Mouse (Mus musculus): ENCODE measurements around the gene Gm49486.
"Not testable (repeated sequence)": the region's sequence is repeated elsewhere in the genome, so short reads cannot be mapped to it uniquely, and the experiment has no call there.

Gene Gm49486

DNA sequence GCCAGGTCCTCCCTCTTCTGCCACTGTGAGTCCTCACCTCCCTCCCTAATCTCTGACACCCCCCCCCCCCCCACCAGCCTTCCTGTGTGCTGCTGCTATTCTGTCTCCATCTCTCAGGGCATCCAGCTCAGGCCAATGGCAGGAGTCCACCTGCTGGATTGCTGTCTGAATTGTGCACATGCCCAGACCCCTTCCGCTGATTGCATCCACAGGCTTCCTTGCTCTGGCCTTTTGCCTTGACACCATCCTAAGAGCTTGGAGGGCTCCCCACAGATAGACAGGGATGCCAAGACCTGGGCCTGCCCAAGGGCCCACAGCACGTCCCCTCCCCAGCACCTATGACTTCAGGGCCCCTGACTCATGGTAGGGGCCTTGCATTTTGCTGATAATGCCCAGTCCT is 18.8 kb upstream of the Gm49486 start:
- H3K27me3 ChIP-seq (ENCODE audit: control insufficient read depth, insufficient read depth, low read length, poor library complexity, severe bottlenecking): no peaks in the 10 kb centered on the region
- no peaks in the 10 kb centered on the region for H3K36me3 ChIP-seq (ENCODE audit: control insufficient read depth, insufficient read depth, low read length, poor library complexity, severe bottlenecking)
- DNase-seq (ENCODE audit: low read depth, low spot score): no peak

DNA sequence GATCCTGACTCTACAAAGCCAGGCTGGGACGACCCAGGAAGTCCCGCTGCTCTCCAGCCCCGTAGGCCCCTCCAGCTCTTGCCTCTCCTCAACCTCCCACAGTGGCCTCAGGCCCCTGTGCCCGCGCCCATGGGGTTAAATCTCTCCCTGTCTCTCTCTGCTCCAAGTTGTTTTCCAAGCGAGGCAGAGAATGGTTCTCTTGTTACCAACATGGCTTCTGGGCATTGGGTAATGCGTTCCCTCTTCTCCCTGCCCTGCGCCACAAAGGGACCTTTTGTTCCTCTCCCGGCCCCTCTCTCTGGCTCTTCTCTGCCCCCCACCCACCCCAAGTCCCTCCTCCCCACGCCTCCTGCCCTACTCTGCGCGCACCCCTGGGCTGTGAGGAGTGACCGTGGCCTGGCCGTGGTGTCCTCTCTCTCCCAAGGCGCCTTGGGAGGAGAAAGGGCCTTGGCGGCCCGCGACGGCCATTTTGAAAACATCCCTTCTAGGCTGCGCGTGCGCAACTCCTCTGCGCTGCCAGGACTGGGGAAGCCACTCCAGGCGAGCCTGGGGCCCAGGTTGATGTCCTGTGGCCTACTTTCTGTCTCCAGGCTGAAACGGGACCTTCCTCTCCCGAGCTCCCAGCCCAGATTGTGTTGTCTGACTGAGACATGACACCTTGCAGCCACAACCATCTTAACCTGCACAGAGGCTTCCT is 16.3 kb upstream of the Gm49486 start:
- no peak for DNase-seq (ENCODE audit: low read depth, low spot score)
- Histone ChIP-seq H3K27me3 (ENCODE audit: control insufficient read depth, insufficient read depth, low read length, poor library complexity, severe bottlenecking) (no peaks in the 10 kb centered on the region), H3K36me3 (ENCODE audit: control insufficient read depth, insufficient read depth, low read length, poor library complexity, severe bottlenecking) (no peaks in the 10 kb centered on the region)

DNA sequence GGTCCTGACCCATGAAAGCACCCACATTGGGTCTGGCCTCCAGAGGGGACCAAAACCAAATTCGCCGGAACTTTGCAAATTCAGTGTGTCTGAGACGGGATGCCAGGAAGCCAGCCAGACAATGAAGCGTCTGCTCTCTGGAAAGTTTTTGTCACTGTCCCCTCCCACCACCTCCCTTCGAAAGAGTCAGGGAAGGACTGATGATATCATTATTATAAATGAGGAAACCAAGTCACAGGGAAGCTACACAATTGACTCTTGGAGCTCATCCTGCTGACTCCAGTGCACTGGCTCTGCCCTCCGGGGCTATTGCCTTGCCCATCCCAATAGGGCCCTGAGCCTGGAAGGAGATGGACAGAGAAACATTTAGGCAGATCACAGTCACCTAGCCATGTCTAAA is 15.6 kb upstream of the Gm49486 start:
- no peaks in the 10 kb centered on the region for H3K36me3 ChIP-seq (ENCODE audit: control insufficient read depth, insufficient read depth, low read length, poor library complexity, severe bottlenecking)
- DNase-seq (ENCODE audit: low read depth, low spot score): no peak
- H3K27me3 ChIP-seq (ENCODE audit: control insufficient read depth, insufficient read depth, low read length, poor library complexity, severe bottlenecking): no peaks in the 10 kb centered on the region

DNA sequence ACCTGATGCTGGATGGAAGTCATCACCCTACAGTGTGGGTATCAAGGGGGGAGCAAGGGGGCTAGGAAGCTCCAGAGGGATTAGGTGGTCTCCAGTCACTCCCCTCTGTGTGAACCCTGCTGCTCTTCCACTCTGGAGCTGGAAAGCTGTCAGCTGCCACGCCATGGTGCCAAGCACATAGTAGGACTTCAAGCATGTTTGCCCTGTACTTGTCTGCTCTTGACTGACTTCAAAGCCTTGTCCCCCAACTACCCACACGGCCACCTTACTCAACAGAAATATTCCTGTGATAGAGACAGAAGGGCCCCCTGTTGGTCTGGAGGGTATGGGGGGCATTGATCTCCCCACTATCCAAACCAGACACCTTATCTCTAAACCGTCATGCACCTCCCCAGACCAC is 13.0 kb upstream of the Gm49486 start:
- no peak for DNase-seq (ENCODE audit: low read depth, low spot score)
- Histone ChIP-seq H3K36me3 (ENCODE audit: control insufficient read depth, insufficient read depth, low read length, poor library complexity, severe bottlenecking) (no peaks in the 10 kb centered on the region), H3K27me3 (ENCODE audit: control insufficient read depth, insufficient read depth, low read length, poor library complexity, severe bottlenecking) (no peaks in the 10 kb centered on the region)

DNA sequence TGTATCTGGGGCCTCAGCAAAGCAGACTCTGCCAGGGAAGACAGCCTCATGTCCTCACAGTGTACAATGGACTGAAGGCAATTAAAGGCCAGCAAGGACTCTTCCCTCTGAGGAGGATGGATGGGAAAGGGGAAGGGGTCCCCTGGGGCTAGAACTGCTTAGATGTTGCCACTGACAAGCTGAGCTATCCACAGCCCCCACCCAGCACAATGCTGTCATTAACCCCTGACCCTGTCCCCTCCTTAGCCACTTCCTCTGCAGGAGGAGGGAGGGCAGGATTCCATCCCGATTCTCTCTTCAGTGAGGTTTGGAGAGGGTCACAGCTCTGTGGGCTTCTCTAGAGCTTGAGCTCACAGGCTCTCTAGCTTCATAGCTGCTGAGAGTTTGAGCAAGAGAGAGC is 9.6 kb upstream of the Gm49486 start:
- DNase-seq (ENCODE audit: low read depth, low spot score): no peak
- no peaks in the 10 kb centered on the region for H3K36me3 ChIP-seq (ENCODE audit: control insufficient read depth, insufficient read depth, low read length, poor library complexity, severe bottlenecking)
- H3K27me3 ChIP-seq (ENCODE audit: control insufficient read depth, insufficient read depth, low read length, poor library complexity, severe bottlenecking): no peaks in the 10 kb centered on the region

DNA sequence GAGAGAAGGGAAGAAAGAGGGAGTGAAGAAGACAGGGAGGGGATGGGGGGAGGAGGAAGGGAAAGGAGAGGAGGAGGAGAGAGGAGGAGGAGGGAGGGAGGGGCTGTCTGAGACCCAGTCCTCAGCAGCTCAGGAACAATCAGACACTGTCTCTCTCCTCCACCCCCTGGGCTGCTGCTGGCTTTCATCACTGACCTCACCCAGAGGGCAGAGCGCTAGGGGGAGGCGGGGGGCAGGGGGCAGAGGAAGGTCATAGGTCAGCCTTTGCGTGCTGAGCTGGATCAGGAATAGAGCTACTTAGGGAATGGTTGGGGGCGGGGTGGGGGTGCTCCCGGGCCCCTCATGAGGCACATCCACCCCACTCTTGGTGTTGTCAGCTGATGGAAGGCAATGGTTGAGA is 5.5 kb upstream of the Gm49486 start:
- no peak for DNase-seq (ENCODE audit: low read depth, low spot score)
- no peaks in the 10 kb centered on the region for H3K36me3 ChIP-seq (ENCODE audit: control insufficient read depth, insufficient read depth, low read length, poor library complexity, severe bottlenecking)
- no peaks in the 10 kb centered on the region for H3K27me3 ChIP-seq (ENCODE audit: control insufficient read depth, insufficient read depth, low read length, poor library complexity, severe bottlenecking)

DNA sequence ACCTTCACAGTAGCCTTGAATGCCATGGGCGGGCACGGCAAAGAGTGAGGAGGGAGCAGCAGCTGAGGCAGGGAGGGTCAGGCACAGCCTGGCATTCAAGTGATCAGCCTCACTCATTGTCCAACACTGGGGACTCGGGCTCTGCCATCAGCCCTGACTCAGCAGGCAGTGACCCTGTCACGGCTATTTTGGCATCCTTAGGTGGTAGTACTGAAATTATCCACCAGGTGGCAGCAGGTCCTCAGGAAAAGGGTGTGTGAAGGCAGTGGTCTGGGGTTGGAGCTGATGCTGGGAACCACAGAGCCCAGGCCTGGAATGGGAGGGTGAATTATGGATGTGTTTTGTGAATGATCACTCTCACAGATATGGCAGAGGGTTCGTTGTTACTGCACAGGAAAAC is 4.5 kb upstream of the Gm49486 start:
- DNase-seq (ENCODE audit: low read depth, low spot score): peak; percentile 88
- Histone ChIP-seq H3K27me3 (ENCODE audit: control insufficient read depth, insufficient read depth, low read length, poor library complexity, severe bottlenecking) (no peaks in the 10 kb centered on the region), H3K36me3 (ENCODE audit: control insufficient read depth, insufficient read depth, low read length, poor library complexity, severe bottlenecking) (no peaks in the 10 kb centered on the region)

DNA sequence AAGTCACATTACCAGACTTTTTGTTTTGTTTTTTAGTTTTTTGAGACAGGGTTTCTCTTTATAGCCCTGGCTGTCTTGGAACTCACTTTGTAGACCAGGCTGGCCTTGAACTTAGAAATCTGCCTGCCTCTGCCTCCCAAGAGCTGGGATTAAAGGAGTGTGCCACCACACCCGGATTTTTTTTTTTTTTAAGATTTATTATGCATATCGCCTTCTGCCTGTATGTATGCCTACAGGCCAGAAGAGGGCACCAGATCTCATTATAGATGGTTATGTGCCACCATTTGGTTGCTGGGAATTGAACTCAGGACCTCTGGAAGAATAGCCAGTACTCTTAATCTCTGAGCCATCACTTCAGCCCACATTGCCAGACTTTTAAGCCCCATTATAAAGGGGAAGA is 3.4 kb upstream of the Gm49486 start:
- H3K36me3 ChIP-seq (ENCODE audit: control insufficient read depth, insufficient read depth, low read length, poor library complexity, severe bottlenecking); H3K27me3 ChIP-seq (ENCODE audit: control insufficient read depth, insufficient read depth, low read length, poor library complexity, severe bottlenecking); DNase-seq (ENCODE audit: low read depth, low spot score): not testable (repeated sequence)

DNA sequence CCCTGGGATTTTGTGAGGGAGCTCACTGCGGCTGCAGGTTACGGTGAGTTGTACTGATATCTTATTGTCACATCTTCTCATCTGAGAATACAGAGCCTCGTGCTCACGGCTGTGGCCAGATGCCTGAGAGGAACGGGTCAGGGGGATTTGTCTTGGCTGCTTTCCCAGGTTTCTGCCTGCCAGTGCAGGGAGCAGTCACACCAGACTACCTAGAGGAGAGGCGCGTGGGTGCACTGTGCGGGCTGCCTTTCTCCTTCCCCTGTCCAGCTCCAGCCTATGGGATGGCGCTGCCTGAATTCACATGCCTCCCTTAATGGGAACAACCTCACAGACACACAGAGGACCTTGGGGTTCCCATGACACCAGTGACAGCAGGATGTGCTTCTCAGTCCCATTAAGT is 6.1 kb downstream of the Gm49486 start:
- Histone ChIP-seq H3K36me3 (ENCODE audit: control insufficient read depth, insufficient read depth, low read length, poor library complexity, severe bottlenecking) (peaks cover 3% of the 10 kb centered on the region), H3K27me3 (ENCODE audit: control insufficient read depth, insufficient read depth, low read length, poor library complexity, severe bottlenecking) (no peaks in the 10 kb centered on the region)
- no peak for DNase-seq (ENCODE audit: low read depth, low spot score)

DNA sequence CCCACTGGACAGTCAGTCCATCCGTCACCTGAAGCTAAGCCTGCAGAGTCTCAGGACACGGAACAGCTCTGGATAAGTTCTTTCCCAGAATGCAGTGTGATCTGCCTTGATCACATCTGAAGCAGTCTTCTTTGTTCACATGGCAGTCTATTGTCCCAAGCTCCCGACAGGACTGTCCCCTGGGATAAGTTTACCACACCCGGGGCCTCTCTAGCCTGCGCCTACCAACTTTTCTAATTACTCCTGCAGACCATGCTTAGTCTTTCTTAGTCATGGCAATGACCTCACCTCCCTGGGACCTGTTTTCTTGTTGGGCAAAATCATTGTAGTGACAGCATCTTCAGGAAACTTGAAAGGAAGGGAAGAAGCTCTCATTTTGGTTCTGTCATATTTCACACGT is 8.8 kb downstream of the Gm49486 start:
- no peak for DNase-seq (ENCODE audit: low read depth, low spot score)
- peaks cover 3% of the 10 kb centered on the region for H3K36me3 ChIP-seq (ENCODE audit: control insufficient read depth, insufficient read depth, low read length, poor library complexity, severe bottlenecking)
- no peaks in the 10 kb centered on the region for H3K27me3 ChIP-seq (ENCODE audit: control insufficient read depth, insufficient read depth, low read length, poor library complexity, severe bottlenecking)

DNA sequence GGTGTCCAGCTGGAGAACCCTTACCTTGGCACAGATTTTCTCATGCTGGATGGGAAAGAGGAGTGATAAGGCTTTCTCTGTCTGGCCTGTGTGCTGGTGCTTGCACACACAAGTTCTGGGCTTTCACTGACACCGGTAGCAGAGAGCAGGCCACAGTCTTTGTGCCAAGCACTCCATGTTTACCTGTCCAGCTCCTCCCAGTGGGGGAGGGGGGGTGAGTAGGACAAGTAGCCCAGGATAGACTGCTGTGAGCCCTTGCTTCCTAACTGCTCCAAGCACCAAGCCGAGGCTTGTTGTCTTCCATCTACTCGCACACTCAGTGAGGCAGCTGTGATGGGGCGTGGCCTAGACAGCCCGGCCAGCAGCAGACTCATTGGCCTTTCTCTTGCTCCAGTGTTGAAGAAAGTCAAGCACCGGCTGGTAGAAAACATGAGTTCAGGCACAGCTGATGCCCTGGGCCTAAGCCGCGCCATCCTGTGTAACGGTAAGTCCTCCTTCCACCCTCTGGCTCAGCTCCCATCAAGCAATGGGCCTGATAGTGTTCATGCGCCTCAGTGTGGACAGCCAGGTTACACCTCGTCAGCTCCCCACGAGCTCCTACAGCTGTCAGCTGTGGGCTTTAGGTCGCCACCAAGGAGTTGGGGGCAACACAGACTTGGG is 13.5 kb downstream of the Gm49486 start:
- no peak for DNase-seq (ENCODE audit: low read depth, low spot score)
- no peaks in the 10 kb centered on the region; the same call in none of the 2 replicates for H3K36me3 ChIP-seq (ENCODE audit: control insufficient read depth, insufficient read depth, low read length, poor library complexity, severe bottlenecking)
- no peaks in the 10 kb centered on the region for H3K27me3 ChIP-seq (ENCODE audit: control insufficient read depth, insufficient read depth, low read length, poor library complexity, severe bottlenecking)

DNA sequence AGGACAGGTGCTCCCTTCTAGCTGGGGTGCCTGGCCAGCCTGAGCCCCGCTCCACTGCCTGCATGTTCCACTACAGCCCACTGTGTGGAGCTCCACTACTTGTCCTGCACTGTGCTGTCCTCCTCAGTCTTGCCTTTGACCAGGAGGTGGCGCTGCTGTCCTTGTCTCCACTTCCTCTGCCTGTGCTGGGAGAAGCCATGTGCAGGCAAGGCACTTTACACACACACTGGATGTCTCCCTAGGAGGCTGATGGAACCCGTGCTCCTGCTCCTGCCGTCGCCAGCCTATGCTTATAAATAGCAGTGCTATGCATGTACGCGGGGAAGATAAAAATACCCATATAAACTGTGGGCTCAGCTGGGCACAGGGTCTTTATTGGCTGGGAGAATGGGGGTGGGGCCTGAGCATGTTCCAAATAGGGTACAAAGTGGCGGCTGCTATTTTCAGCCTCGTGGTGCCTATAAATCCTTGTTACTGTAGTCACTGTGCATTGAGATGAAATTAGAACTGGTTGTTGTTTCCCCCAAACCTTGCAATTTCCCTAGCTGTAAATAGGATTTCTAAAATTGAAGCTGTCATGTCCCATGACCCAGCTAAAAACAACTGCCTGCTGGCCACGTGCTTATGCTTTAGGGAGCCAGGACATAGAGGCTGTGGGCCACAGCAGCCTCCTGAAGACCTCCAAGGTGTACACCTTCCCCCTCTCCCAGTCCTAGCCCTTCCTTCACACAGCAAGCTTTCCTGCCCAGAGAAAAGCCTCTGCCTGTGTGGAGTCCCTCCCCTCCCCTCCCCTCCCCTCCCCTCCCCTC is 14.2 kb downstream of the Gm49486 start:
- DNase-seq (ENCODE audit: low read depth, low spot score): peak; percentile 96
- no peaks in the 10 kb centered on the region for H3K27me3 ChIP-seq (ENCODE audit: control insufficient read depth, insufficient read depth, low read length, poor library complexity, severe bottlenecking)
- H3K36me3 ChIP-seq (ENCODE audit: control insufficient read depth, insufficient read depth, low read length, poor library complexity, severe bottlenecking): no peaks in the 10 kb centered on the region; the same call in none of the 2 replicates

DNA sequence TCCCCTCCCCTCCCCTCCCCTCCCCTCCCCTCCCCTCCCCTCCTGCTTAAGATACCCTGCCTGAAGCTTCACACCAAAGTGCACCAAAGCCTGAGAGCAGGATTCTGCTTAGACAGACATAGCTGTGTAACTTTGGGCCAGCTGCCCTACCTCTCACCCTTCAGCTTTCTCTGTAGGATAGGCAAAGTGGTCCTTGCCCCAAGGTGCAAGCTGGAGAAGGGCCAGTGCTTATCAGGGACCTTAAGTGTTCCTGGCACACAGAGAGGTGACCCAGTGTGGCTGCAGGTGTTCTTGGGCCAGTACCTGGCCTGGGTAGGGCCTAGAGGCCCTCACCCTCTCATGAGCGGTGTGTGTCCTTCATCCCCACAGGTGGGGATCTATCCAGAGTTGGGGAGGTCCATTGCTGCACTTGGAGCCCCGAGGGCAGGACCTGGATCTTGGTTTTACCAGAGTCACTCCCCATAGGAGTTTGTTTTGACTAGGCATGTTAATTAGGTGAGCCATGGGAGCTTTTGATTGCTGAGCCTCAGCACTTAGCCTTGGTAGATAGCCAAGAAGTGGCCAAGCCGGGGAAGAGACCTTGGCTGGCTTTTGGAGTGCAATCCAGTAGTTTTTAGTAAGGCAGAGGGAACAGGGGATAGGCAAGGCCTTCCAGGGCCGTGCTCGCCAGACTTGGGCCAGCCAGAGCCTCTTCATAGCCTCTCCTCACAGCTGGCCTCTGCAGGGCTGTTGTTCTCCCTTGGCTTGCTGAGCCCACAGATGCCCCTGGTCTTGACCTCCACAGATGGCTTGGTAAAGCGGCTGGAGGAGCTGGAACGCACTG is 15.1 kb downstream of the Gm49486 start:
- no peak for DNase-seq (ENCODE audit: low read depth, low spot score)
- H3K27me3 ChIP-seq (ENCODE audit: control insufficient read depth, insufficient read depth, low read length, poor library complexity, severe bottlenecking): no peaks in the 10 kb centered on the region
- H3K36me3 ChIP-seq (ENCODE audit: control insufficient read depth, insufficient read depth, low read length, poor library complexity, severe bottlenecking): no peaks in the 10 kb centered on the region; the same call in none of the 2 replicates

DNA sequence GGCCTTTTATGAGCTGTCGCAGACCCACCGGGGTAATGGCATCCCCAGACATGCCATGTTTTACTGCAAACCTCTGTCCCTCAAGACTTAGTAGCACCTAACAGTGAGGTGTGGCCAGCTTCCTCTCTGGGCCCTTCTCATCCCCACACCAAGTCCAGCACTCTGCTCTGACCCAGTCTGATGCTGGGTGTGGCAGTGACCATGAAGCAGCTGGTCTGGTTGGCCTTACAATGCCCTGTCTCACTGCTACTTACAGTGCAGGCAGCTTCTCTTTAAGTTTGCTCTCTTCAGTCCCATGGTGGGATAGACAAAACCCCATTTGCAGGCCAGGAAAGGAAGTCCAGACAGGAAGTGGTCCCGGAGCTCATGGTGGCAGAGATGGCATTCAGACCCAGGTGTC is 16.1 kb downstream of the Gm49486 start:
- no peak for DNase-seq (ENCODE audit: low read depth, low spot score)
- Histone ChIP-seq H3K36me3 (ENCODE audit: control insufficient read depth, insufficient read depth, low read length, poor library complexity, severe bottlenecking) (no peaks in the 10 kb centered on the region; the same call in 1 of the 2 replicates), H3K27me3 (ENCODE audit: control insufficient read depth, insufficient read depth, low read length, poor library complexity, severe bottlenecking) (no peaks in the 10 kb centered on the region)

Data from splenic B cell, adult 2 months (primary cell).